Mouse (Mus musculus) megakaryocyte, embryonic 14.5 days (primary cell): ENCODE measurements around the gene Vkorc1l1. TPM values are rescaled to one million over a fixed set of nuclear protein-coding genes. Genes with fewer than 3 reads are reported as not detected.

Experiments used
- H3K27me3 ChIP-seq: replicated peaks from 2 replicates; pipeline ENCODE3; 2012; ENCODE audit warnings: inconsistent platforms
- H3K36me3 ChIP-seq: replicated peaks from 2 replicates; pipeline ENCODE3; 2012; ENCODE audit warnings: low read length, inconsistent platforms, mixed read lengths
- H3K4me1 ChIP-seq: 2 replicates; pipeline ENCODE4 v1.6.1; 2012; ENCODE audit warnings: inconsistent platforms
- H3K4me3 ChIP-seq: replicated peaks from 2 replicates; pipeline ENCODE3; 2012; ENCODE audit warnings: moderate library complexity, mild to moderate bottlenecking, inconsistent platforms
- H3K9me3 ChIP-seq: 2 replicates; pipeline ENCODE4 v1.6.1; 2012; ENCODE audit warnings: inconsistent platforms
- FLI1 ChIP-seq: IDR thresholded peaks from 2 replicates; pipeline ENCODE4 v1.6.1; 2012; ENCODE audit warnings: low read length, inconsistent platforms, mixed read lengths
- GATA1 ChIP-seq: IDR thresholded peaks from 3 replicates; pipeline ENCODE4 v1.6.1; 2012; ENCODE audit warnings: mixed read lengths, low read length, inconsistent platforms, borderline replicate concordance
- polyA plus RNA-seq: library from polyadenylated mRNA; stranded (reverse); fragments of >175 nt; gene quantifications from 2 replicates; pipeline ENCODE4 v1.2.3, GENCODE M21; 2012; ENCODE audit warnings: low replicate concordance; ENCODE audit not compliant: insufficient read depth

Vkorc1l1 gene
- polyA plus RNA-seq, 1 experiment: 3.5 TPM

DNA sequence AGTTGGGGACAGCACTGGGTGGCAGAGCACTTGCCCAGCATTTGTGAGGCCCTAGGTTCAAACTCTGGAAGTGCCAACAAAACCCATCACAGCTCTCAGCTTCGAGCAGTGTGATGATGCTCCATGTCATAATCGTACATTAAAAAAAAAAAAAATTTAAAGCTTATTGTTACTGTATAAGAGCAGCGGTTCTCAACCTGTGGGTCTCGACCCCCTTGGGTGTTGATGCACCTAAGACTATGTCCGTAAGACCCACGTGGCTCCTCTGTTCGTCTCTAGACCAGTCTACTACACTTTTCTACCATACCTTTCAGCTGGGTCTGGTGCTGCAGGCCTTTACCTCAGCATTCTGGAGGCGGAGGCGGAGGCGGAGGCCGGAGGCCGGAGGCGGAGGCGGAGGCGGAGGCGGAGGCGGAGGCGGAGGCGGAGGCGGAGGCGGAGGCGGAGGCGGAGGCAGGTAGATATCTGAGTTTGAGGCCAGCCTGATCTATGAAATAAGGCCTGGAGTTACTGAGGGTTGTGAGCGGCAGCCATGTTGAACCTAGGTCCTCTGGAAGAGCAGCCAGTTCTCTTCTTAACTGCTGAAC lies 23.6 kb upstream of the Vkorc1l1 start:
- no peaks in the 10 kb centered on the region for H3K9me3 ChIP-seq
- no peak overlapping the region for H3K4me3 ChIP-seq
- H3K36me3 ChIP-seq: no peaks in the 10 kb centered on the region
- TF ChIP-seq GATA1 (no peak), FLI1 (no peak)
- no peaks in the 10 kb centered on the region for H3K27me3 ChIP-seq
- peaks cover 21% of the 10 kb centered on the region for H3K4me1 ChIP-seq

DNA sequence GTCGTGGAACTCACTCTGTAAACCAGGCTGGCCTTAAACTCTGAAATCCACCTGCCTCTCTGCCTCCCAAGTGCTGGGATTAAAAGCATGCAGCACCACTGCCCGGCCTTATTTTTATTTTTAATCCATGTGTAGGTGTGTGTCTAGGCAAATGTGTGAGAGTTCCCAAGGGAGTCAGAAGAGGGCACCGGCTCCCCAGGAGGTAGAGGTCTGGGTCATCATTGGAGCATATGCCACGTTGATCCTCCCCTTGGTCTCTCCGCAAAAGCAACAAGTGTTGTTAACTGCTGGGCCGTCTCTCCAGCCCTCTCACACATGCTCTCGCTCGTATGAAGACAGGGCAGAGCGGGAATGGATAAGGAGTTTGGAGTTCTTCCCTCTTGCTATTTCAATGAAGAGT lies 23.0 kb upstream of the Vkorc1l1 start:
- no peak for TF ChIP-seq FLI1
- no peak for TF ChIP-seq GATA1
- Histone ChIP-seq H3K9me3 (no peaks in the 10 kb centered on the region), H3K27me3 (no peaks in the 10 kb centered on the region), H3K36me3 (no peaks in the 10 kb centered on the region), H3K4me3 (no peak overlapping the region), H3K4me1 (peaks cover 17% of the 10 kb centered on the region)

DNA sequence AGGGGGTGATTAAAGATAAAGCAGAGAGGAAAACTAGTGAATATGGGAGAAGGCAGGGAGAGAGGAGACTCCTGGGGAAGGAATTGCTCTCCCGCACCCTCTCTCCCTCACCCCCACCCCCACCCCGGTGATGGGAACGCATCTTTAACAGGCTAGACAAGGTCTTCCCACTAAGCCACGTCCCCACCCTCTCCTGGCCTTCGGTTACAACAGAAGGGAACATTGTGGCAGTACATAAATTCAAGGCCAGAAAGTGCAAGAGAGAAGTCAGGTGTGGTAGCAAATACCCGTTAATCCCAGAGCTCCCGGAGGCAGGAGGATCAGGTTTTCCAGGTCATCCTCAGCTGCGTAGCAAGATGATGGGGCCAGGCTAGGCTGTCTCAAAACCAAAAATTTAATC lies 22.4 kb upstream of the Vkorc1l1 start:
- no peak for TF ChIP-seq GATA1
- TF ChIP-seq FLI1: no peak
- Histone ChIP-seq H3K9me3 (no peaks in the 10 kb centered on the region), H3K4me3 (no peak overlapping the region), H3K27me3 (no peaks in the 10 kb centered on the region), H3K36me3 (no peaks in the 10 kb centered on the region), H3K4me1 (peaks cover 12% of the 10 kb centered on the region)

DNA sequence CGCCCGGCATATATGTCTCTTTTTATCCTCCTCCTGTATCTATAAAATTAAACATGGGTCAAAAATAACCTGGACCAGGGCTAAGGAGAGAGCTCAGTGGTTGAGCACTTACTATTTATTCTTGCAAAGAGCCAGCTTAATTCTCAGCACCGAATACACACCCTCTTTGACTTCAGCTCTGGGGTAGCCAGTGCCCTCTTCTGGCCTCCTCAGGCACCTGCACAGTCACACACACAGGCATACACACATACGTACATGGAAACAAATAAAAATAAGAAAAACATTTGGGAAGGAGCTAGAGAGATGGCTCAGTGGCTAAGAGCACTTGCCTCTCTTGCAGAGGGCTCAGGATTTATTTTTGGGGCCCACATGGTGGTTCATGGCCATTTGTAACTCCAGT lies 19.8 kb upstream of the Vkorc1l1 start:
- Histone ChIP-seq H3K27me3 (no peaks in the 10 kb centered on the region), H3K4me1 (peaks cover 17% of the 10 kb centered on the region), H3K36me3 (no peaks in the 10 kb centered on the region), H3K4me3 (no peak overlapping the region), H3K9me3 (no peaks in the 10 kb centered on the region)
- TF ChIP-seq GATA1 (no peak), FLI1 (no peak)

DNA sequence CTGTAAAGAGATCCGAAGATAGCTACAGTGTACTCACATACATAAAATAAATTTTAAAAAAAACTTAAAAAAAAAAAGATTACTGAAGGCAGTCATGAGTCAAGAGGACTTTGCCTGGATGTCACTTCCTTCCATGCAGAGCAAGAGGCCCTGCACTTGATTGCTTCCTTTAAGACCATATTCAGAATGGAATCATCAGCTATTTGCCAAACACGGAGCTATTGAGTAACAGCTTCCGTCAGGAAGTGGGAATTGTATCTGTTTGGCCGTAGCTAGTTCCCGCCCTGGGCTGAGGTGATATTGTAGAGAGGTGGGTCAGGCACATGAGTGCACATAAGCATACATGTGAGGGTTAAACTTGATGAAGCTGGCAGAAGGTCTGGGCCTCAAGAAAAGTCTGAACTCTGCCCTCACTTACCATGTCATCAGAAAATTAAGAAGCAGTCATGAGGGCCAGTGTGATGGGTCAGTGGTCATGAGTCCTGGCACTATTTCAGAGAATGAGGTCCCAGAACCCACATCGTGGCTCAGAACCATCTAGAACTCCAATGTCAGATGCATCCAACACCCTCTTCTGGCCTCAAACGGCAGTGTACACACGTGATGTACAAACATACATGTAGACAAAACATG lies 16.8 kb upstream of the Vkorc1l1 start:
- no peak for TF ChIP-seq FLI1
- no peaks in the 10 kb centered on the region for H3K36me3 ChIP-seq
- no peak overlapping the region for H3K4me3 ChIP-seq
- no peaks in the 10 kb centered on the region for H3K9me3 ChIP-seq
- no peaks in the 10 kb centered on the region for H3K27me3 ChIP-seq
- H3K4me1 ChIP-seq: peaks cover 14% of the 10 kb centered on the region

DNA sequence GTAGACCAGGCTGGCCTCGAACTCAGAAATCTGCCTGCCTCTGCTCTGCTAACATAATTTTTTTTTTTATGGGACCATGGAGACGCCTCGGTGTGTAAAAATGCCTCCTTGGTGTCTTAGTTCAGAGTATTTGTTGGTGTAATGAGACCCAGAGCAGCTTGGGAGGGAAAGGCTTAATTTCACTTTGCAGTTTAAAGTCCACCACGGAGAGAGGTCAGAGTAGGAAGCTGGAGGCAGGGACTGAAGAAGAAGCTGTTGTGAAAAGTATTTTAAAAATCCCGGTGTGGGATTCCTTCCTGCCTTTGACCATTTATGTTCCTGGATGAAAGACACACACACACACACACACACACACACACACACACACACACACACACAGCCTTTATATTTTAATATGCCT lies 15.8 kb upstream of the Vkorc1l1 start:
- no peaks in the 10 kb centered on the region for H3K36me3 ChIP-seq
- no peak for TF ChIP-seq GATA1
- no peak for TF ChIP-seq FLI1

DNA sequence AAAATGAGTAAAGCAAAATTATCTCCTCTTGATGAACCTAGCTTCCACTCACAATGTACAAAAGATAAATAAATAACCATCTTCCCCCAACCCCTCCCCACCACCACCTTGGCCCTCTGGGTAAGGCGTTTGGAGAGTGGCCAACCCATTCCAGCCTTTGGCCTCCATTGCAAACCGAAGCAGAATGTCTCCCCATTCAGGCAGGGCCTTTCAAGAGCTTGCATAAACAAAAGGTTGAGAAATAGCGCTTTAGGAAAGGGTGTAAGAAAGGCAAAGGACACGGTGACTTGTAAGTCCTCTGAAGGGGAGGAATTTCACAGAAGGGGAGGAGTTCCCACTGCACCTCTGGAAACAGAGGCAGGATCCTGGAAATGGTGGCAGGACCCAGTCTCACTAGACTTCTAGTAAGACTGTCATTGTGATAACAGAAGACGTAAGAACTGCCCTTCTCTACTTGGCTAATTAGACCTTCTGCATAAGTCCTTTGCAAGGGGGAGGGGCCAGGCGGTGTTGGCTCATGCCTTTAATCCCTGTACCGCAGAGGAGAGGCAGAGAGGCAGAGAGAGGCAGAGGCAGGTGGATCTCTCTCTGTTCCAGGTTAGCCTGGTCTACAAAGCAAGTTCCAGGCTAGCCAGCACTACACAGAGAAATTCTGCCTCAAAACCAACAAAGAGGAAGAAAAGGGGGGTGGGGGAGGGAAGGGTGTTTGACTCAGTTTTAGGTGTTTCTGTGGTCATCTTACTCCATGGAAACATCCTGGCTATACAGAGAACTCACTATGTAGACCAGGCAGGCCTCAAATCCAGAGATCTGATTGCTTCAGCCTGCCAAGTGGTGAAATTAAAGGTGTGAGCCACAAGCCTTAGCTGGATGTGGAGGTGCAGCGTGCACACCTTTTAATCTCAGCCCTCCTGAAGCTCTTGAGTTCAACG lies 11.6 kb upstream of the Vkorc1l1 start:
- Histone ChIP-seq H3K4me3 (no peak overlapping the region), H3K27me3 (no peaks in the 10 kb centered on the region), H3K4me1 (peaks cover 14% of the 10 kb centered on the region), H3K9me3 (peaks cover 15% of the 10 kb centered on the region), H3K36me3 (no peaks in the 10 kb centered on the region)
- no peak for TF ChIP-seq GATA1
- TF ChIP-seq FLI1: no peak

More for the DNA sequence above, 15.8 kb upstream of the Vkorc1l1 start:
- Histone ChIP-seq H3K9me3 (no peaks in the 10 kb centered on the region), H3K4me3 (no peak overlapping the region), H3K27me3 (no peaks in the 10 kb centered on the region), H3K4me1 (peaks cover 21% of the 10 kb centered on the region)

DNA sequence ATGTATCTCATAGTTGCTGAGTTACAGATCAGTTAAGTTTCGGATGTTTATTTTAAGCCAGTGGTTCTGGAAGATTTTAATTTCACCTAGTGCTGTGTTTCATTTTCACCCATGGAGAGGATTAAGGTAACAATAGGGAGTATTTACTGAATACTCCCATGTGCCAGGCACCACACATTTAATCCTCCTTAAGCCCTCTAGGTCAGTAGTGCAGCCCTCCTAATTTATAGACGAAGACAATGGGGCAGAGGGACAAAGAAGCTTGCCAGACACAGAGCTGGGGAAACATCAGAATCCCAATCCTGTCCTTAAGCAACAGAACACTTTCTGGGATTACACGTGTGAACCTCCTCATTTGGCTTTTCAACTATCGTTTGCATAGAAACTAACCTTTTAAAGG lies 4.8 kb upstream of the Vkorc1l1 start:
- Histone ChIP-seq H3K4me1 (peaks cover 22% of the 10 kb centered on the region; the same call in 1 of the 2 replicates), H3K4me3 (no peak overlapping the region), H3K36me3 (no peaks in the 10 kb centered on the region), H3K27me3 (no peaks in the 10 kb centered on the region), H3K9me3 (peaks cover 15% of the 10 kb centered on the region)
- TF ChIP-seq FLI1: no peak
- no peak for TF ChIP-seq GATA1

DNA sequence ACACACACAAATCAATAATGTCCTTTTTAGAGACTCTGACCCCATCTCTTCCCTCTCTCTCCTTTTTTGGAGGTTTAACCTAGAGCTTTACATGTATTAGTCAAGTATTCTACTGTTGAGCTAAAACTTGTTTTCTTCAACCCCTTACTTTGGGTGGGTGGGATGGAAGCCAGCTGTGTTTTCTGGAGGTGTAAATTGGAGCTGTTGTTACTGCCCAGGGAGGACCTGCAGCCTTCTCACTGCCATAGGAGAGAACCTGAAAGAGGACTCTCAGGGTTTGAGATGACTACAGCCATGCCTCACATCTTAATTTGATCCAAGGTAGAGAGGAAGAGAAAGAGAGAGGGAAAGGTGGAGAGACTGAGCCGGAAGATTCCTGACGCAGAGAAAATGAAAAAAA lies 1.5 kb upstream of the Vkorc1l1 start:
- H3K27me3 ChIP-seq: no peaks in the 10 kb centered on the region
- TF ChIP-seq GATA1: no peak
- no peak for TF ChIP-seq FLI1
- H3K9me3 ChIP-seq: no peaks in the 10 kb centered on the region
- H3K4me3 ChIP-seq: peak overlapping the region; percentile 10
- H3K36me3 ChIP-seq: peaks cover 9% of the 10 kb centered on the region
- peaks cover 37% of the 10 kb centered on the region; the same call in 1 of the 2 replicates for H3K4me1 ChIP-seq
